Mouse (Mus musculus): ENCODE data around the gene Nasp.

The Nasp gene

DNA sequence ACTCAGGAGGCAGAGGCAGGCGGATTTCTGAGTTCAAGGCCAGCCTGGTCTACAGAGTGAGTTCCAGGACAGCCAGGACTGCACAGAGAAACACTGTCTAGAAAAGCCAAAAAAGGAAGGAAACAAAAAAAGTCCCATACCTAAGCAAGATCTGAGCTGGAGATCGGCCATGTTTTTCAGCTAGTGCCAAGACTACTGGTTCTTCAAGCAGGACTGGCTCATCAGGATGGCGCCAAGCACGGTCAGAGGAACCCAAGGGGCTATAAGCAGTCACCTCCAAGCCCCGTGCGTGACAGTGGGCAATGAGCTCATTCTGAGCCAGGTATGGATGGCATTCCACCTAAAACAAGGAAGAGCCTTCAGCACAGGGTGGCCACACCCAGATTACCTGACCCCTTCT is 11.1 kb upstream of the Nasp start:
- no peak for DNase-seq (ENCODE audit: low read depth, low spot score)

DNA sequence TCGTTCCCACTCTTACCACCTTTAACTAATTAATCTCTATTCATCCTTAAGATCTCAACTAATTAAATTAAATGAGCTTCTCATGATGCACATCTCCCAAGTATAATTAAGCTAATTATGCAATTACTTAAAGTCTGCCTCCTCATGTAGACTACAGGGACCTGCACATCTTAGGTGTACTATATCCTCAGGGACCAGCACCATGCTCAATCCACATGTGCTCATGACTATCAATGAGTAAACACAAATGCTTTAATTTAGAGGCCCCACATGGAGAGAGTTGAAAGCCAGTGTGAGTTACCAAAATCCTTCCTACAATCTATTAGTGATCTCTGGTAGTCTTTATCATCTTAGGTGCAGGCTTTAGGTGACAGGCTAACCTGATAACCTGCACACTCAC is 7.5 kb upstream of the Nasp start:
- DNase-seq (ENCODE audit: low read depth, low spot score) = no peak

DNA sequence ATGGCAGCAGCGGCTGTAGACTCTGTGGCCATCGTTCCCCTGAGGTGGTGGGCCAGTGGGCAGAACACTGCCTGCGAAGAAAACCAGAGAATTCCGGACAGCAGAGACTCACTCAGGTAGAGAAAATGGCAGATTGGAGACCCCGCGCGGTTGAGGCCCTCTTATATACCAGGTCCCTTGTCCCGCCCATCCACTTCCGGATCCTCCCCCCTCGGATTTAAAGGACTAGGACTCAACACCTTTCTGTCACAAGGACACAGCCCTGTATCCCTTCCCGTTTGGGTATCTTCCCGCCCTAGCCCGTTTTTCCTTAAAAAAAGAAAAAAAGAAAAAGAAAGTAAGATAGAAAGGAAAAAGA is 403 bp downstream of the Nasp start:
- peak; percentile 86 for DNase-seq (ENCODE audit: low read depth, low spot score)

DNA sequence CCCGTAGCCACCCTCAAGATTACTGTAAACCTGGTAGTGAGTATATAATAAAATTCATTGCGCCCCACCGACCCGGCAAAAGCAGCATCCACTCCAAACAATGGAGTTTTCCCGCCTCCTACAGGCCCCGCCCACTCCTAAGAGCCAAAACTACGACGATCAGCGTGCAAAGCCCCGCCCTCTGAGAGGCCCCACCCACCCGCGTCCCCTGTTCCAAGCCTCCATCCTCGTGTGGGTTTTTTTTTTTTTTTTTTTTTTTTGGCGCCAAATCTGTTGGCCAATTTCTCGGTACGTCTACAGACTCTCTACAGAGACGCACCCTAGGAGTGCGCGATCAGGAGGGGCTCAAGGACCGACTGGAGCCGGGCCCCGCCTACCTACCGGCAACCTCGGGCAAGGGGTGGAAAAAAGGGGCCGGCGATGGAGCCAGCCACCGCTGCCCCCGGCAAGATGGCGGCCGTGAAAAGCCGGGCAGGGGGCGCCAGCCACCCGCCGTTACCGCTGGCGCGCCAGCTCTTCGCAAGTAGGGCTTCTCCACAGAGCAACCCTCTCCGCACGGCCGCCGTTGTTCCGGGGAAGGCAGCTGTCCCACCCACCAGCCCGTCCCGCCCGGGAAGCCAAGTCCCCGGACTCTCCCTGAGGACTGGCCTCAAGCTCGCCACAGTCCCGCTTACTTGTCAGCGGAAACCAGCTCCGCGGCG is 933 bp downstream of the Nasp start:
- peak; percentile 78 for DNase-seq (ENCODE audit: low read depth, low spot score)

DNA sequence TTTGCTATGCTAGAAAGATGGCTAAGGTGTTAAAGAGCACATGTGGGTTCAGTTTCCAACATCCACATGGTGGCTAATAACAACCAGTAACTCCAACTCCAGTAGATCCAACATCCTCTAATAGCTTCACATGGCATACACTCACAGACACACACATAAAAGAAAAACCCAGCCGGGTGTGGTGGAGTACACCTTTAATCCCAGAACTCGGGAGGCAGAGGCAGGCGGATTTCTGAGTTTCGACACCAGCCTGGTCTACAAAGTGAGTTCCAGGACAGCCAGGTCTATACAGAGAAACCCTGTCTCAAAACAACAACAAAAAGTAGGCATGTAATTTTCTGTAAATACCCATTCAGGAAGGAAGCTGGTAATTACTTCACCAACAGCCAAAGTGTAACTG is 2.9 kb downstream of the Nasp start:
- DNase-seq (ENCODE audit: low read depth, low spot score) = no peak

DNA sequence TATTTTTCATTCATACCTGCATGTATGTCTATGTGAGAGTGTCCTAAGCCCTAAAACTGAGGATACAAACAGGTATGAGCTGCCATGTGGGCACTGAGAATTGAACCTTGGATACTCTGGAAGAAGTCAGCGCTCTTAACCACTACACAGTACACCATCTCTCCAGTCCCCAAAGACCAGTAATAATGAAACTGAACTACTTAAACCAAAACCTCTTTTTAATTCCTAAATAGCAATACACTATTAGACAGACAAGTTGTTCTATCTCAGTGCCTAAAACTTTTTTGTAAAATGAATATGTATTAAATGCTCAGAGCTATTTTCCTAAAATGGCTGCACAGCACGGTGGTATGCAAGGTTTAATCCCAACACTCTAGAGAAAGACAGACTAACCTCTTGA is 12.5 kb downstream of the Nasp start:
- no peak for DNase-seq (ENCODE audit: low read depth, low spot score)

DNA sequence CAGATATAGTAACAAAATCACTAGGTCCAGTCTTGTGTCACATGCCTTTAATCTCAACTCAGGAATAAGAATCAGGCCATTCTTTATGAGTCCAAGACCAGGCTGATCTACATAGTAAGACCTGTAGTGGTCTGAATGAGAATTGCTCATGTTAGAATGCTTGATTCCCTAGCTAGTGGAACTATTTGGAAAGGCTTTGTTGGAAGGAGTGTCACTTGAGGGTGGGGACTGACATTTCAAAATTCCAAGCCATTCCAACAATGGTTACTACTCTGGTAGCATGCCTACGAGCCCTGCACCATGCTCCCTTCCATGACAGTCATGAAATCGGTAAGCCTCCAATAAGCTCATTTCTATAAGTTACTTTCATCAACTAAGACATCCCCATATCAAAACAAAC is 15.1 kb downstream of the Nasp start:
- DNase-seq (ENCODE audit: low read depth, low spot score) = no peak

DNA sequence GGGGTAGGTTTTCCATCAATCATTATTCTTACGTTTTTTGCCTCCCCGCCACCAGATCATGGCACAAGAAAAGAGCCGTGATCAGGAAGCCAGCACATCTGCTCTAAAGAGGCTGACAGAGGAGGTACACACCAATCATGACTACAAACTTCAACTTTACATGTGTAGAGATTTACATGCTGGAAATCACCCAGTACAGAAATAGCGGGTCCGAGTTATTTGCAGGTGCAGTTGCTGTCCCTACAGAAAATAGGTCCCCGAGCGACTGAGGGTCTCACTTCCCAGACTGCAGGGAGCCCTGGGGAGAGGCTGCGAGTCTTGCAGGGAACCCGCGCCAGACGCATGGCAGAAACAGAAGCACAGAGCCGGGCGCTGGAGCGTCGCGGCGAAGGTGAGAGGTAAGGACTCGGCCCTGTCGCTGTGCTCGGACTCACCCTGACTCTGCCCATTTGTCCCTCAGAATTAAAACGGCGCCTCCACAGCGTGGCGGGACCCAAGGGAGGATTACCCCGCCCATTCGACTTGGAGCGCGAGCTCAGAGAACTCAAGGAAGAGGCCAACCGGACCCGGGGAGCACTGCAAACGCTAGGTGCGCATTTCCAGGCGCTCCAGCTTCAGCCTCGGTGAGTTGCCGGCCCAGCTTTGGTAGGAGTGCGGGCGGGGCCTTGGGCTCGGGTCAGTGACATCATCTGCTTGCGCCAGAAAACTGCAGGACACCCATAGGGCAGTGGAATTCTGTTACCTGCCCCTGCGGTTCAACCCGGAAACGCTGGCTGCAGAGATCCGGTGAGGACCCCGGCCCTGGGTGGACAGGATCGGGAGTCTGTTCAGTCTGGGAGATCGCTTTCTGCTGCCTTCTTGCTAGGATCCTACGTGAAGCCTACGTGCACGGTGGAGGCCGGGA is 30.5 kb downstream of the Nasp start:
- DNase-seq (ENCODE audit: low read depth, low spot score) = peak; percentile 70

DNA sequence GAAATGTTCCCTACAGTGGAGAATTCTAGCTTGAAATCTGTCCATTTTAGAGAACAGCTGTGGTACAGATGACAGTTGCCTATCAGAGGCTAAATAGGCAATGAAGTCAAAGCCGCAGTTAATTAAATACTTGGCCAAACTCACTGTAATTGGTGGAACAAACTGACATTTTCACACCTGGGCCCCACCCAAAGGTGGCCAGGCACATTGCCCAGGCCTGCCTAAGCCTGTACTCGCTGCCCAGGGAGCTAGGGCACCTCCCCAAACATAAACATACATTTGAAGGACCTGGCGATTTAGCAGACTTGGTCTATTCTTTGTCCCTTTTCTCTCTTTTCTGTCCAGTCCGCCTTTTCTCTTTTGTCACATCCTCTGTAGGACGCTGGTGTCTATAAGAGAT is 31.4 kb downstream of the Nasp start, which contains the start of gene Ccdc17:
Ccdc17 (plus strand) TSS at position 276 of the 400 bp plus-strand sequence.
- no peak for DNase-seq (ENCODE audit: low read depth, low spot score)

DNA sequence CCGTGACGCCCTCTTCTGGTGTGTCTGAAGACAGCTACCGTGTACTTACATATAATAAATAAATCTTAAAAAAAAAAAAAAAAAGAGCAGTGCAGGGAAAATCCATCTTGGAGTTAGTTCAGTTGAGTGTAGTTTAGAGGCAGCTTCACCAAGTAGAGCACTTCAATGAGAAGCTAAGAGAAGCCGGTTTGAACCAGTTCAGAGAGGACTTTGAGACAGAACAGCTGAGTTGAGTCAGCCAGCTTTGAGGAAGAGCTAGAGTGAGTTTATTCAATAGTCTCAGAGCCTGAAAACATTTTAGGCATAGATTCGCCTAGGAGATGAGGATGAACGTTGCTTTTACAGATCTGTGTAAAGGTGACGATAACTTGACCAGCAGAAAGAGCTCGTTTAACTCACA is 31.9 kb downstream of the Nasp start:
- DNase-seq (ENCODE audit: low read depth, low spot score) = no peak

DNA sequence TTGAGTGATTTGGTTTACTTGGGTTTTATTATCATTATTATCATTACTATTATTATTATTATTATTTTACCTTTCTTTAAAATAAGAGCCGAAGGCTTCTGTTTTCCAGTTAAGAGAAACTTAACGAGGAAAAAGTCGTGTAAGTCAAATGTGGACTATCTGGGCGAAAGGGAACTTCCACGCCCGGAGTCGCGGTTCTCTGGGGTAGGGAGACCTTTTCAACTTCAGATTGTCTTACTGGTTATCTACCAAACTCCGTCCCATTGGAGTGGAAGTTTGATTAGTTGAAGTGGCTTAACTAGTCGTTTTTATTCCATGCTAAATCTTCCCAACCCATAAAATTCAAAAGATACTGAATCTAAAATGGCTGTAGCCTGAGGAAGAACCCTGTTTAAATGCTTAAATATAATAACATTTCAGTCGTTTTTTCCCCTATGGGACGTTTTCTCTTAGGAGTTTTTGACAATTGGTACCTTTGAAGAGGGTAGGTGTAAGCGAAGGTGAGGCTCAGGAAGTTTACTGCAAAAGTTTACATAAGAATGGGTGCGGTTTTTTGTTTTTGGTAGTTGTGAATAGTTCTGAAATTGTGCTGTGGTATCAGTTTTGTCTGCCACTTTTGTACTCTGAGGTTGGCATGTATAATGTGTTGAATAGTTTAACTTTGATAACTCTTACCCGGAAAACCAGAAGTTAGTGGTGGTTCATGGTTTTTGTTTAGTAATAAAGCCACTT is 69.4 kb downstream of the Nasp start:
- no peak for DNase-seq (ENCODE audit: low read depth, low spot score)

DNA sequence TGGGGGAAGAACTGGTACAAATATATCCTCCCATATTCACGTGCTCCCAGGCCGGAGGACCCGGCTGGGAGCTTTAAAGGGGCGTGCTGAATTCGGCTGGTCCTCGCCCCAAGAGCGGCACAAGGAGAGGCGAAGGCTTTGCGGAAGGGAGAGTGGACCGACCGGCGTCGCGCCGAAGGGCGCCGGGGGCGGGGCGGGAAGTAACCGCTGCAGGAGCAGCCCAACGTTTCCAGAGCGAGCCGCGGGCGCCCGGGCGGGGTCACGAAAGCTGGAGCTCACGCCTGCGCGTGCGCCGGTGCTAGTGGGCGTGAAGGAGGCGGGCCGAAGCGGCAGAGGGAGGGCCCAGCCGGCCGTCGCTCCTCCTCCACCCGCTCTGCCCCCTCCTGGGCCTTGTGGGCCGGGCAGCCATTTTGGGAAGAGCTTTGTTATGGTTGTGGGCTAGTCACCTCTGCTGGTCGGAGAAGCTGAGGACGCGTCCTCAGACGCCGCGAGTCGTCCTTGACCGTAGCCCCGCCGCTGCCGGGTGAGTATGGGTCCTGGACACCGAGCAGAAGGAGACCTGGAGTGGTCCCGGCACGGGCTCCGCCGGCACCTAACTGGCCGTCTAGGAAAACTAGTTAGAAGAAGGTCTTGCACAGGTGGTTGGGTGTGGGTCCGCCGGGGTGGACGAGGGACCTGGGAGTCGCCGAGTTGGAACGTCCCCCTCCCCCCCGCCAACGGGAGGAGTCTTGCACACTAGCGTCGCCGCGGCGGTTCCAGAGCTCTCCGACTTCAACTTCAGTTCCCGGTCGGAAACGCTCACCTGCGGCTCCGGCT is 70.2 kb downstream of the Nasp start, which contains the start of gene Gpbp1l1:
Gpbp1l1 (plus strand) TSS at position 353 of the 816 bp plus-strand sequence.
- DNase-seq (ENCODE audit: low read depth, low spot score) = peak; percentile 91

DNA sequence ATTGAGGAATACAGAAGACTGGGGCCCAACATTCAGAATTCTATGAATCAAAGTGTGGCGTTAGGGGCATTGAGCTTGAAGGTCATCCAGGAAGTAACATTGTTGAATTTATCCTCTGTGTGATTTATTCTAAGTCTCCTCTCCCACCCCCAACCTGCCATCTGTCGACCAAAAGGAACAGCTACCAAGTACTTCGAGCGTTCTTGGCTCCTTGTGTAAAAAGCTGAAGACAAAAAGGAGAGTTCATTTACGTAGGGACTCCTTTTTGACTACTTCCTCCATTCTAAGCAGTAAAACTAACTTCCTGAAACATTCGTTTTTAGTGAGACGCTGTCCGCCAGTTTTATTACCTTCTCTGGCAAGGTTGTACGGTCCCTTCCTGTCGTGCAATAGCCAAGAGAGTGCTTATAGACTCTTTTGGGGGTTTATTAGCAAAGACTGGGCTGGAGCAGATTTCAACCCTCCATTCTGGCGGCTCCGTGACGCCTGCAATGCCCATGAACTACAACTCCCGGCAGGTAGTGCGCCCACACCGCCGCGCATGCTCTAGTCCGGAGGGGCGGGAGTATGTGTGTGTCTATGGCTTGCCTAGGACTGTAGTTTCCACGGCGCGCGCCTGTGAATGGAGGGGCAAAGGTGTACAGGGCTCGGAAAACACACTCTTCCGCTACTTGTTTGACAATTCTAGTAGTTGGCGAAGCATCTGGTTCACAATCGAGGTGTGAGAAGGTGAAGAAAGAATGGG is 71.0 kb downstream of the Nasp start:
- DNase-seq (ENCODE audit: low read depth, low spot score) = peak; percentile 91

DNA sequence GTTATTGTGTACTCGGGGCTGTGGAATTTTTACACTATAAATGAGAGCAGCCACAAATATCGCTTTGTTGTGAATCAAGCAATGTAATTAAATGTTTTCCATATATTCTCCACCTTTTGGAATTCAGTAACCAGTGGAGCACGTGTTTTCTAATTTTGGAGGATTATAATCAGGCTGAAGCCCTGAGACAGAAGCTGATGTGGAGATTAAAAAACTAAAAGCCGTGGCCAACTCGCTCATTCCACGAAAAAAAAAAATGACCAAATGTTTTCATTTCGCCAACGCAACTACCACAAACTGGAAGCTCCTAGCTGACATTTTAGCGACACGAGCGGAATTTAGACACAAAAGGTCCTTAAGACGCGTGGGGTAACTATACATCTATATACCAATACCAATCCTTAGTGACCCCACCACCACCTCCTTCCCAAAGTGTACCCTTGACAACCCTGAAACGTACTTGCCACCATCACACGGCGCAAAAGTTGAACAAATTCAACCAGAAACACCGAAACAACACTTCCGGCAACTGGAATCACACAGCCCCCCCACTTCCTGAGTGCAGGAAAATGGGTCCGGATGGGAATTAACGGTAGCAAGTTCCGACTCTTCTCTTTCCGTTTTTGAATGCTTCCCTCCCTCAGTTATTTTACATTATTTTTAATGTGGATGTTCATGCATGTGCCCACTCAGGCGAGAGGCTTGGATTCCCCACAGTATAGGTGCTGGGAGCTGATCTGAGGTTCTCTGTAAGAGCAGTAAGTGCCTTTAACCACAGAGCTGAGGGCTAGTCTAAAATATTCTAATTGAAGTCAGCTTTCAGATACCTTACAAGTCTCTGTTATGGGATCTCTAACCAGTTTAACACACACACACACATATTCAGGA is 72.1 kb downstream of the Nasp start, which contains the start of gene Tmem69:
Tmem69 (minus strand) TSS at position 524 of the 888 bp plus-strand sequence.
- peak; percentile 72 for DNase-seq (ENCODE audit: low read depth, low spot score)

DNA sequence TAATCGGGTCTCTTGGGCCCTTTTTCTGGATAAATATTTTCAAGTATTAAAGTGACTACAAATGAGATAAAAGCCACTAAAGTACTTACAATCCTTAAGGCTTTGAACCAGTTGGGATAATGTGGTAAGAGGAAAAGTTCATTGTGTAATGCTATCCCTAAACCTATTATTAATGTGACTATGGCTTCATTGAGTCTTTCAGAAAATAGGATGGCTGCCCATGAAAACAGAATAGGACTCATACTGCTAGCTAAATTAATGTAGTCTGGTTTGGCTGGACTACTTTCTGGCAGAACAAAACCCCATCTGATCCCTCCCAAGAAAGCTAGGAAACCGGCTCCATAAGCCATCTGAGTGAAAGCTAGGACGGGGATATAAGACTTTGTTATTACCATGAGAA is 74.7 kb downstream of the Nasp start:
- DNase-seq (ENCODE audit: low read depth, low spot score) = no peak

All from brain, embryonic 18.5 days (tissue).